Mouse (Mus musculus): ENCODE measurements at regions not wholly inside any gene's neighbourhood (a gene's known extent, or its start where the extent isn't known, plus 50 kb on each side); places are given as distances from the start of the nearest gene placed in this dataset.

GRCm38 (mm10) chr4:125266212-125266611 lies 138.6 kb upstream of the Zc3h12a start:
- no peak for DNase-seq (ENCODE audit: low read depth, low spot score)

- DNase-seq (ENCODE audit: low read depth, low spot score) = no peak
These were observed 137.9 kb upstream of the Zc3h12a start for GRCm38 (mm10) chr4:125265575-125265974.

- DNase-seq (ENCODE audit: low read depth, low spot score) = no peak
These were observed 137.4 kb upstream of the Zc3h12a start for GRCm38 (mm10) chr4:125265065-125265464.

GRCm38 (mm10) chr4:125261547-125261946 lies 133.9 kb upstream of the Zc3h12a start:
- no peak for DNase-seq (ENCODE audit: low read depth, low spot score)

- DNase-seq (ENCODE audit: low read depth, low spot score) = no peak
These were observed 131.7 kb upstream of the Zc3h12a start for GRCm38 (mm10) chr4:125259306-125259705.

- no peak for DNase-seq (ENCODE audit: low read depth, low spot score)
These were observed 130.3 kb upstream of the Zc3h12a start for GRCm38 (mm10) chr4:125257916-125258315.

- DNase-seq (ENCODE audit: low read depth, low spot score) = no peak
These were observed 125.5 kb upstream of the Zc3h12a start for GRCm38 (mm10) chr4:125253161-125253560.

- DNase-seq (ENCODE audit: low read depth, low spot score) = no peak
These were observed 124.6 kb upstream of the Zc3h12a start for GRCm38 (mm10) chr4:125252228-125252627.

- no peak for DNase-seq (ENCODE audit: low read depth, low spot score)
These were observed 121.4 kb upstream of the Zc3h12a start for GRCm38 (mm10) chr4:125249061-125249460.

- no peak for DNase-seq (ENCODE audit: low read depth, low spot score)
These were observed 118.5 kb upstream of the Zc3h12a start for GRCm38 (mm10) chr4:125246171-125246570.

- no peak for DNase-seq (ENCODE audit: low read depth, low spot score)
These were observed 114.9 kb upstream of the Zc3h12a start for GRCm38 (mm10) chr4:125242512-125242911.

GRCm38 (mm10) chr4:125241577-125242262 lies 114.1 kb upstream of the Zc3h12a start:
- no peak for DNase-seq (ENCODE audit: low read depth, low spot score)

GRCm38 (mm10) chr4:125231711-125232260 lies 104.1 kb upstream of the Zc3h12a start:
- DNase-seq (ENCODE audit: low read depth, low spot score) = peak; percentile 23

- DNase-seq (ENCODE audit: low read depth, low spot score) = no peak
These were observed 99.6 kb upstream of the Zc3h12a start for GRCm38 (mm10) chr4:125227194-125227593.

- DNase-seq (ENCODE audit: low read depth, low spot score) = no peak
These were observed 95.3 kb upstream of the Zc3h12a start for GRCm38 (mm10) chr4:125222922-125223321.

GRCm38 (mm10) chr4:125220314-125220713 lies 92.7 kb upstream of the Zc3h12a start:
- no peak for DNase-seq (ENCODE audit: low read depth, low spot score)

GRCm38 (mm10) chr4:125219209-125219608 lies 91.6 kb upstream of the Zc3h12a start:
- no peak for DNase-seq (ENCODE audit: low read depth, low spot score)

- DNase-seq (ENCODE audit: low read depth, low spot score) = no peak
These were observed 86.7 kb upstream of the Zc3h12a start for GRCm38 (mm10) chr4:125214306-125214705.

GRCm38 (mm10) chr4:125212176-125212530 lies 84.5 kb upstream of the Zc3h12a start:
- no peak for DNase-seq (ENCODE audit: low read depth, low spot score)

GRCm38 (mm10) chr4:125211459-125212175 lies 84.0 kb upstream of the Zc3h12a start:
- DNase-seq (ENCODE audit: low read depth, low spot score) = no peak

- no peak for DNase-seq (ENCODE audit: low read depth, low spot score)
These were observed 83.1 kb upstream of the Zc3h12a start for GRCm38 (mm10) chr4:125210719-125211118.

- no peak for DNase-seq (ENCODE audit: low read depth, low spot score)
These were observed 80.7 kb upstream of the Zc3h12a start for GRCm38 (mm10) chr4:125208136-125208915.
